ENCODE assay signal across 8 mouse cellular contexts in genomic region chr2:118545242-118546103, GRCm38 (mm10). TPM values are rescaled to one million over a fixed set of nuclear protein-coding genes. Genes with fewer than 3 reads are reported as not detected.
DNase-seq lines count a peak whose midpoint lies in the region; ATAC-seq and TF ChIP-seq lines count a peak whose summit lies in the region.

No protein-coding gene starts in this region.

- peaks cover 17% of the 10 kb centered on the region for H3K36me3 ChIP-seq in E14TG2a.4 (ENCODE audit: insufficient read depth, low read length)
- no peaks in the 10 kb centered on the region for H3K36me3 ChIP-seq in forebrain, embryonic 15.5 days
- no peaks in the 10 kb centered on the region for H3K36me3 ChIP-seq in neural tube, embryonic 15.5 days

- 17% methylated on average over 23 of the region's 23 CpGs for WGBS in forebrain, embryonic 15.5 days
- 8% methylated on average over 23 of the region's 23 CpGs for WGBS in large intestine, adult 2 months
- 20% methylated on average over 23 of the region's 23 CpGs for WGBS in neural tube, embryonic 15.5 days

- peaks cover 11% of the 10 kb centered on the region; the same call in 1 of the 2 replicates for H3K27me3 ChIP-seq in E14TG2a.4 (ENCODE audit: insufficient read depth, low read length)
- no peaks in the 10 kb centered on the region for H3K27me3 ChIP-seq in forebrain, embryonic 15.5 days
- H3K27me3 ChIP-seq in neural tube, embryonic 15.5 days (replicated peaks) = peaks cover 4% of the 10 kb centered on the region; the same call in 1 of the 2 replicates

- intact Hi-C loops in heart, postnatal 14 days (cut with DNase I) = loop anchor here (1.0 to 5.0 kb wide), 4 partner anchors 33 to 152 kb away; no protein-coding TSS in a partner anchor

- H3K9ac ChIP-seq in forebrain, embryonic 15.5 days (replicated peaks) = peak overlapping the region; percentile 14
- H3K9ac ChIP-seq in neural tube, embryonic 15.5 days (replicated peaks) = 0 out of 2 replicates have a peak overlapping the region, but pooled peaks have one; percentile 11

- peak overlapping the region; percentile 47 for H3K27ac ChIP-seq in forebrain, embryonic 15.5 days (replicated peaks)
- H3K27ac ChIP-seq in neural tube, embryonic 15.5 days (replicated peaks) = peak overlapping the region; percentile 64

- H3K4me2 ChIP-seq in forebrain, embryonic 15.5 days (replicated peaks) = no peak overlapping the region
- H3K4me2 ChIP-seq in neural tube, embryonic 15.5 days = peak overlapping the region; percentile 55

- H3K4me3 ChIP-seq in E14TG2a.4 (replicated peaks; ENCODE audit: low read length) = peak overlapping the region; percentile 80
- no peak overlapping the region for H3K4me3 ChIP-seq in forebrain, embryonic 15.5 days
- H3K4me3 ChIP-seq in neural tube, embryonic 15.5 days (replicated peaks) = no peak overlapping the region

- peak; percentile 15 for ATAC-seq in forebrain, embryonic 15.5 days (replicated peaks)
- ATAC-seq in neural tube, embryonic 15.5 days (ENCODE audit: low FRiP score) = peak; percentile 17; the same call in 1 of the 2 replicates

- no peaks in the 10 kb centered on the region for H3K9me3 ChIP-seq in E14TG2a.4 (ENCODE audit: low read length)
- H3K9me3 ChIP-seq in forebrain, embryonic 15.5 days = no peaks in the 10 kb centered on the region
- H3K9me3 ChIP-seq in neural tube, embryonic 15.5 days (replicated peaks) = no peaks in the 10 kb centered on the region

- peaks cover 82% of the 10 kb centered on the region for H3K4me1 ChIP-seq in E14TG2a.4 (replicated peaks; ENCODE audit: low read depth, low read length)
- peaks cover 63% of the 10 kb centered on the region for H3K4me1 ChIP-seq in forebrain, embryonic 15.5 days
- peaks cover 81% of the 10 kb centered on the region for H3K4me1 ChIP-seq in neural tube, embryonic 15.5 days

- TF ChIP-seq CTCF in E14TG2a.4 (conservative IDR thresholded peaks at IDR 0.05; ENCODE audit: low read length) = peak; percentile 71

- DNase-seq in cerebellum, adult 11-12 months = peak; percentile 92
- DNase-seq in heart, postnatal 14 days = peak; percentile 94 to 96
- peak; percentile 95 for DNase-seq in large intestine, adult 2 months (ENCODE audit: low read depth, low spot score)
- DNase-seq in lung, adult 18-20 months = peak; percentile 89 to 92
- DNase-seq in thymus, adult 18-20 months = peak; percentile 78 to 80

RNA-seq across cellular contexts. Expression of gene Bmf, which starts 4.0 kb away (rescaled TPM):
- polyA plus RNA-seq in forebrain, embryonic 15.5 days (2015; fragmentation: Nextera tagmentation; extraction: Ambion mirVana) = 1.3 and 1.8 TPM in 2 replicates
- 10 to 100 TPM; 18.6 to 21.7 TPM for total RNA-seq in heart, postnatal 14 days (2021)
- polyA plus RNA-seq in large intestine, adult 2 months (2012; rRNA removed) = 4.7 and 6.2 TPM in 2 replicates
- polyA plus RNA-seq in neural tube, embryonic 15.5 days (2015; fragmentation: Nextera tagmentation; extraction: Ambion mirVana) = 2.0 and 3.6 TPM in 2 replicates

RNA-seq across cellular contexts. Expression of gene Bub1b, which starts 52.5 kb away (rescaled TPM):
- 42.9 and 46.0 TPM in 2 replicates for polyA plus RNA-seq in forebrain, embryonic 15.5 days (2015; fragmentation: Nextera tagmentation; extraction: Ambion mirVana)
- total RNA-seq in heart, postnatal 14 days (2021) = 1 to 10 TPM; 3.8 to 8.5 TPM
- polyA plus RNA-seq in large intestine, adult 2 months (2012; rRNA removed) = 12.4 and 14.2 TPM in 2 replicates
- polyA plus RNA-seq in neural tube, embryonic 15.5 days (2015; fragmentation: Nextera tagmentation; extraction: Ambion mirVana) = 7.0 and 26.4 TPM in 2 replicates
